Mouse (Mus musculus): ENCODE data around the gene Gstp3. TPM values are rescaled to one million over a fixed set of nuclear protein-coding genes. Genes with fewer than 3 reads are reported as not detected.

The Gstp3 gene
- polyA plus RNA-seq, 1 experiment from 2014 or later, result 0.32 TPM

- no peak overlapping the region for H3K4me2 ChIP-seq
- H3K4me1 ChIP-seq, result 0 out of 2 replicates have a peak, but pooled peaks cover 3% of the 10 kb centered on the region
- H3K27me3 ChIP-seq, result peaks cover 7% of the 10 kb centered on the region; the same call in 1 of the 2 replicates
- H3K9ac ChIP-seq, result no peak overlapping the region
- no peaks in the 10 kb centered on the region for H3K36me3 ChIP-seq
- ATAC-seq (ENCODE audit: insufficient number of reproducible peaks, insufficient read depth, low FRiP score, low TSS enrichment, low read depth), result no peak
- H3K4me3 ChIP-seq, result no peak overlapping the region
- no peak overlapping the region for H3K27ac ChIP-seq
- H3K9me3 ChIP-seq, result no peaks in the 10 kb centered on the region
- 43% methylated on average over 5 of the region's 5 CpGs for WGBS
These were observed 28.8 kb upstream of the Gstp3 start for GRCm38 (mm10) chr19:4088146-4088545.

- H3K27me3 ChIP-seq, result peaks cover 7% of the 10 kb centered on the region; the same call in 1 of the 2 replicates
- no peaks in the 10 kb centered on the region for H3K9me3 ChIP-seq
- H3K4me3 ChIP-seq, result no peak overlapping the region
- no peak overlapping the region for H3K9ac ChIP-seq
- H3K4me1 ChIP-seq, result 0 out of 2 replicates have a peak, but pooled peaks cover 3% of the 10 kb centered on the region
- H3K4me2 ChIP-seq, result no peak overlapping the region
- WGBS, result 90% methylated on average over 5 of the region's 5 CpGs
- no peak overlapping the region for H3K27ac ChIP-seq
- ATAC-seq (ENCODE audit: insufficient number of reproducible peaks, insufficient read depth, low FRiP score, low TSS enrichment, low read depth), result no peak
- H3K36me3 ChIP-seq, result no peaks in the 10 kb centered on the region
These were observed 27.7 kb upstream of the Gstp3 start for GRCm38 (mm10) chr19:4087090-4087489.

GRCm38 (mm10) chr19:4086156-4086555 lies 26.8 kb upstream of the Gstp3 start:
- H3K36me3 ChIP-seq, result no peaks in the 10 kb centered on the region
- no peak overlapping the region for H3K4me2 ChIP-seq
- 88% methylated on average over 15 of the region's 15 CpGs for WGBS
- H3K4me1 ChIP-seq, result 0 out of 2 replicates have a peak, but pooled peaks cover 3% of the 10 kb centered on the region
- no peak overlapping the region for H3K4me3 ChIP-seq
- no peak overlapping the region for H3K9ac ChIP-seq
- no peak for ATAC-seq (ENCODE audit: insufficient number of reproducible peaks, insufficient read depth, low FRiP score, low TSS enrichment, low read depth)
- peaks cover 7% of the 10 kb centered on the region; the same call in 1 of the 2 replicates for H3K27me3 ChIP-seq
- no peaks in the 10 kb centered on the region for H3K9me3 ChIP-seq
- no peak overlapping the region for H3K27ac ChIP-seq

- Histone ChIP-seq H3K4me2 (no peak overlapping the region), H3K27ac (no peak overlapping the region), H3K9ac (no peak overlapping the region), H3K4me3 (no peak overlapping the region), H3K9me3 (no peaks in the 10 kb centered on the region), H3K36me3 (no peaks in the 10 kb centered on the region), H3K4me1 (0 out of 2 replicates have a peak, but pooled peaks cover 3% of the 10 kb centered on the region), H3K27me3 (0 out of 2 replicates have a peak, but pooled peaks cover 7% of the 10 kb centered on the region)
- no peak for ATAC-seq (ENCODE audit: insufficient number of reproducible peaks, insufficient read depth, low FRiP score, low TSS enrichment, low read depth)
- WGBS, result 93% methylated on average over 1 of the region's 1 CpGs
These were observed 25.6 kb upstream of the Gstp3 start for GRCm38 (mm10) chr19:4084984-4085383.

GRCm38 (mm10) chr19:4083826-4084225 lies 24.5 kb upstream of the Gstp3 start:
- Histone ChIP-seq H3K36me3 (no peaks in the 10 kb centered on the region), H3K4me3 (no peak overlapping the region), H3K27me3 (0 out of 2 replicates have a peak, but pooled peaks cover 7% of the 10 kb centered on the region), H3K9me3 (no peaks in the 10 kb centered on the region), H3K9ac (no peak overlapping the region; the same call in 1 of the 2 replicates), H3K4me1 (0 out of 2 replicates have a peak, but pooled peaks cover 3% of the 10 kb centered on the region), H3K27ac (no peak overlapping the region), H3K4me2 (no peak overlapping the region)
- ATAC-seq (ENCODE audit: insufficient number of reproducible peaks, insufficient read depth, low FRiP score, low TSS enrichment, low read depth), result no peak
- 29% methylated on average over 8 of the region's 8 CpGs for WGBS

- Histone ChIP-seq H3K4me3 (no peak overlapping the region), H3K4me2 (no peak overlapping the region), H3K27ac (no peak overlapping the region), H3K9me3 (no peaks in the 10 kb centered on the region), H3K36me3 (no peaks in the 10 kb centered on the region), H3K27me3 (0 out of 2 replicates have a peak, but pooled peaks cover 7% of the 10 kb centered on the region), H3K9ac (0 out of 2 replicates have a peak overlapping the region, but pooled peaks have one; percentile 32), H3K4me1 (0 out of 2 replicates have a peak, but pooled peaks cover 3% of the 10 kb centered on the region)
- no peak for ATAC-seq (ENCODE audit: insufficient number of reproducible peaks, insufficient read depth, low FRiP score, low TSS enrichment, low read depth)
- WGBS, result 78% methylated on average over 7 of the region's 7 CpGs
These were observed 23.9 kb upstream of the Gstp3 start for GRCm38 (mm10) chr19:4083316-4083715.

GRCm38 (mm10) chr19:4082219-4082965 lies 23.0 kb upstream of the Gstp3 start:
- no peaks in the 10 kb centered on the region for H3K9me3 ChIP-seq
- no peak overlapping the region for H3K27ac ChIP-seq
- H3K27me3 ChIP-seq, result 0 out of 2 replicates have a peak, but pooled peaks cover 7% of the 10 kb centered on the region
- no peak overlapping the region for H3K9ac ChIP-seq
- ATAC-seq (ENCODE audit: insufficient number of reproducible peaks, insufficient read depth, low FRiP score, low TSS enrichment, low read depth), result no peak
- H3K36me3 ChIP-seq, result no peaks in the 10 kb centered on the region
- no peak overlapping the region for H3K4me2 ChIP-seq
- H3K4me1 ChIP-seq, result 0 out of 2 replicates have a peak, but pooled peaks cover 3% of the 10 kb centered on the region
- WGBS, result 77% methylated on average over 11 of the region's 11 CpGs
- no peak overlapping the region for H3K4me3 ChIP-seq

GRCm38 (mm10) chr19:4081394-4081793 lies 22.0 kb upstream of the Gstp3 start, which contains the start of gene Cabp2:
TSS of gene Cabp2 (plus strand) at chr19:4081578.
- no peak for ATAC-seq (ENCODE audit: insufficient number of reproducible peaks, insufficient read depth, low FRiP score, low TSS enrichment, low read depth)
- H3K4me2 ChIP-seq, result no peak within 1 kb of the TSS
- 0 out of 2 replicates have a peak, but pooled peaks cover 7% of the 10 kb centered on the region for H3K27me3 ChIP-seq
- H3K36me3 ChIP-seq, result no peaks in the 10 kb centered on the region
- H3K9ac ChIP-seq, result no peak within 1 kb of the TSS
- WGBS, result 70% methylated on average over 3 of the region's 3 CpGs
- H3K4me1 ChIP-seq, result 0 out of 2 replicates have a peak, but pooled peaks cover 3% of the 10 kb centered on the region
- H3K4me3 ChIP-seq, result no peak within 1 kb of the TSS
- no peak within 1 kb of the TSS for H3K27ac ChIP-seq
- H3K9me3 ChIP-seq, result no peaks in the 10 kb centered on the region

- no peak overlapping the region for H3K9ac ChIP-seq
- 67% methylated on average over 8 of the region's 8 CpGs for WGBS
- H3K4me3 ChIP-seq, result no peak overlapping the region
- H3K4me1 ChIP-seq, result 0 out of 2 replicates have a peak, but pooled peaks cover 3% of the 10 kb centered on the region
- no peak overlapping the region for H3K4me2 ChIP-seq
- no peak for ATAC-seq (ENCODE audit: insufficient number of reproducible peaks, insufficient read depth, low FRiP score, low TSS enrichment, low read depth)
- H3K27ac ChIP-seq, result no peak overlapping the region
- H3K36me3 ChIP-seq, result no peaks in the 10 kb centered on the region
- 0 out of 2 replicates have a peak, but pooled peaks cover 7% of the 10 kb centered on the region for H3K27me3 ChIP-seq
- no peaks in the 10 kb centered on the region for H3K9me3 ChIP-seq
These were observed 21.2 kb upstream of the Gstp3 start for GRCm38 (mm10) chr19:4080511-4081009.

- Histone ChIP-seq H3K36me3 (no peaks in the 10 kb centered on the region), H3K4me2 (no peak overlapping the region), H3K9ac (no peak overlapping the region), H3K9me3 (no peaks in the 10 kb centered on the region), H3K4me1 (0 out of 2 replicates have a peak, but pooled peaks cover 3% of the 10 kb centered on the region), H3K27ac (no peak overlapping the region), H3K27me3 (0 out of 2 replicates have a peak, but pooled peaks cover 6% of the 10 kb centered on the region), H3K4me3 (no peak overlapping the region)
- WGBS, result 69% methylated on average over 1 of the region's 1 CpGs
- ATAC-seq (ENCODE audit: insufficient number of reproducible peaks, insufficient read depth, low FRiP score, low TSS enrichment, low read depth), result no peak
These were observed 20.2 kb upstream of the Gstp3 start for GRCm38 (mm10) chr19:4079594-4079993.

GRCm38 (mm10) chr19:4075531-4075930 lies 16.2 kb upstream of the Gstp3 start:
- Histone ChIP-seq H3K4me2 (no peak overlapping the region), H3K36me3 (no peaks in the 10 kb centered on the region), H3K9me3 (no peaks in the 10 kb centered on the region), H3K4me1 (no peaks in the 10 kb centered on the region), H3K4me3 (no peak overlapping the region), H3K27ac (no peak overlapping the region), H3K9ac (no peak overlapping the region), H3K27me3 (no peaks in the 10 kb centered on the region)
- no peak for ATAC-seq (ENCODE audit: insufficient number of reproducible peaks, insufficient read depth, low FRiP score, low TSS enrichment, low read depth)
- 83% methylated on average over 1 of the region's 1 CpGs for WGBS

All from embryonic facial prominence, embryonic 13.5 days (tissue).